Mouse (Mus musculus) liver, embryonic 11.5 days (tissue): ENCODE data around the gene Arhgef15. TPM values are rescaled to one million over a fixed set of nuclear protein-coding genes. Genes with fewer than 3 reads are reported as not detected.
A peak's percentile ranks its signal among the peaks of the same experiment; 100 is the strongest.

ENCODE experiments used
- ATAC-seq: fragments of 200-750 bp; cut with Nextera tagmentation; replicated peaks from 2 replicates; pipeline ENCODE4 v1.8.0; 2017; ENCODE audit warnings: moderate number of reproducible peaks, mild to moderate bottlenecking, moderate TSS enrichment, moderate library complexity; ENCODE audit not compliant: low FRiP score
- DNase-seq: peaks from one replicate; pipeline ENCODE4 v3.0.0-alpha.2; 2017; ENCODE audit warnings: low spot score
- H3K27ac ChIP-seq: fragments of 300-500 bp; sonication (generic); 2 replicates; pipeline ENCODE4 v1.5.1; 2014; ENCODE audit warnings: mild to moderate bottlenecking, low read depth, low read length, control low read depth
- H3K27me3 ChIP-seq: fragments of 300-500 bp; sonication (generic); replicated peaks from 2 replicates; pipeline ENCODE4 v1.6.1; 2014; ENCODE audit warnings: low read length, mixed read lengths; ENCODE audit not compliant: control insufficient read depth, insufficient read depth
- H3K36me3 ChIP-seq: fragments of 300-500 bp; sonication (generic); 2 replicates; pipeline ENCODE4 v1.6.1; 2014; ENCODE audit warnings: mild to moderate bottlenecking, low read length, moderate library complexity, mixed read lengths; ENCODE audit not compliant: control insufficient read depth, insufficient read depth
- H3K4me1 ChIP-seq: fragments of 300-500 bp; sonication (generic); replicated peaks from 2 replicates; pipeline ENCODE4 v1.6.1; 2014; ENCODE audit warnings: low read length, mixed read lengths; ENCODE audit not compliant: control insufficient read depth, insufficient read depth
- H3K4me2 ChIP-seq: fragments of 300-500 bp; sonication (generic); 2 replicates; pipeline ENCODE4 v1.6.1; 2014; ENCODE audit warnings: mild to moderate bottlenecking, control low read depth, moderate library complexity
- H3K4me3 ChIP-seq: fragments of 300-500 bp; sonication (generic); 2 replicates; pipeline ENCODE4 v1.5.1; 2014; ENCODE audit warnings: low read depth, low read length, control low read depth
- H3K9ac ChIP-seq: fragments of 300-500 bp; sonication (generic); 2 replicates; pipeline ENCODE4 v1.6.1; 2014; ENCODE audit warnings: low read depth, low read length, control low read depth
- H3K9me3 ChIP-seq: fragments of 300-500 bp; sonication (generic); 2 replicates; pipeline ENCODE4 v1.6.1; 2016; ENCODE audit warnings: low read length, inconsistent platforms, mixed read lengths; ENCODE audit not compliant: control insufficient read depth
- WGBS: fragments of 180-500 bp; shearing (Covaris S2); extraction: QIAGEN DNeasy Blood & Tissue Kit; methylation state at CpG from one replicate; pipeline ENCODE4 v1.1.7; 2014; 5-methylcytosine and 5-hydroxymethylcytosine counted together
- polyA plus RNA-seq: library from polyadenylated mRNA; unstranded; fragments of >200 nt; fragmentation: Nextera tagmentation; extraction: Ambion mirVana; gene quantifications from 2 replicates; pipeline ENCODE4 v1.2.1, GENCODE M21; 2014

The Arhgef15 gene
- polyA plus RNA-seq, 1 experiment from 2014 or later: 6.8 TPM

DNA sequence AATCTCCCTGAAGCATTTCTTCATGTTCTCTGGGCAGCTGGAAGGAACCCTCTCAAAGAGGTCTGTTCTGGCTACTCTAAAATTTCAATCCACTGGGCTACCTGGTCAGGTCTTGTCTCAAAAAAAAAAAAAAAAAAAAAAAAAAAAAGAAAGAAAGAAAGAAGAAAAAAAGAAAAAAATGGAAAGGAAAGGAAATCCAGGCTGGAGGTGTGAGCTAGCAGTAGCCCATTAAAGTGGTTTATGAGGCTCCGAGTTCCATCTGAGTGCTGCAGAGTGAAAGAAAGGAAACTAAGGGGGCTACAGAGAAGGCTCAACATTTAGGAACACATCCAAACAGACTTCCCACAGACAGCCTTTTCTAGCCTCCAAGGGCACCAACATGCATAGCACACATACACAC lies 691 bp upstream of the Arhgef15 start:
- Histone ChIP-seq H3K4me2 (no peak overlapping the region), H3K4me3 (no peak overlapping the region), H3K9ac (no peak overlapping the region), H3K27ac (no peak overlapping the region), H3K27me3 (peaks cover 46% of the 10 kb centered on the region), H3K9me3 (no peaks in the 10 kb centered on the region), H3K36me3 (no peaks in the 10 kb centered on the region), H3K4me1 (peaks cover 7% of the 10 kb centered on the region)
- WGBS: 90% methylated on average over 1 of the region's 1 CpGs
- DNase-seq (no peak), ATAC-seq (no peak)

DNA sequence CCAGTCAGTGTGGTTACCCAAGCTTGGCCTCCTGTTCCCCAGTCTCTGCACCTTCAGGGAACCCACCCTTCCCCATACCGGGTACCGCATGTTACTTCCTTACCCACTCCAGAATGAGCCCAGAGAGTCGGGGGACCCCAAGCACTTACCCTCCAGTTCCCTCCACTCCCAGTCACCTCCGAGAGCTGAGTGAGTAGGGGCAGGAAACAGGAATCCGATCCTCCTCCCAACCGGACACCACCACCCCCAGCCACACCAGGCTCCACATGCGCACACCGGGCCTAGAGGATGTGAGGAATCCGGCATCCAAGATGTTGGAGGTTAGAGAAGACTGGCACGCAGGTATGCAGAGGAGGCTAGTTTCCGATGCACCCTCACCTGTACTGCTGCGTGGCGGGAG lies 583 bp downstream of the Arhgef15 start:
- H3K4me1 ChIP-seq: peaks cover 7% of the 10 kb centered on the region
- H3K36me3 ChIP-seq: no peaks in the 10 kb centered on the region
- H3K9me3 ChIP-seq: no peaks in the 10 kb centered on the region
- DNase-seq (no peak), ATAC-seq (no peak)
- no peak overlapping the region; the same call in 1 of the 2 replicates for H3K27ac ChIP-seq
- H3K4me2 ChIP-seq: peak overlapping the region; percentile 16; the same call in 1 of the 2 replicates
- H3K27me3 ChIP-seq: peaks cover 50% of the 10 kb centered on the region
- H3K9ac ChIP-seq: peak overlapping the region; percentile 25; the same call in 1 of the 2 replicates
- 23% methylated on average over 13 of the region's 13 CpGs for WGBS
- H3K4me3 ChIP-seq: peak overlapping the region; percentile 11

DNA sequence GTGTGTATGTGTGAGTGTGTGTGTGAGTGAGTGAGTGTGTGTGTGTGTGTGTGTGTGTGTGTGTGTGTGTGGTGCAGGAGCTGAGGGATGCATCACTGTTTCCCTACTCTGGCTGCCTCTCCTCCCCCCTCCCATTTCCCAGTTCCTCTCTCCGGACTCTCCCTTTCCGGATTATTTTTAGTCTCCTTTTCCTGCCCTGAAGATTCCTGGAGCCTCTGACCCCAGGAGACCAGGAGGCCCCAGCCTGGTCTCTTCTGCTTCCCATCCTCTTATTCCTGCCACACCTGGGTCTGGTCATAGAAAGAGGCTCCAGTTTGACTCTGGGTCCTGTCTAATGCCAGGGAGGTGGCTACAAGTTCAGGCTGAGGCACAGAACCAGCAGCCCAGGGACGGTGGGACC lies 1.2 kb downstream of the Arhgef15 start:
- Histone ChIP-seq H3K9ac (no peak overlapping the region), H3K4me3 (no peak overlapping the region)

DNA sequence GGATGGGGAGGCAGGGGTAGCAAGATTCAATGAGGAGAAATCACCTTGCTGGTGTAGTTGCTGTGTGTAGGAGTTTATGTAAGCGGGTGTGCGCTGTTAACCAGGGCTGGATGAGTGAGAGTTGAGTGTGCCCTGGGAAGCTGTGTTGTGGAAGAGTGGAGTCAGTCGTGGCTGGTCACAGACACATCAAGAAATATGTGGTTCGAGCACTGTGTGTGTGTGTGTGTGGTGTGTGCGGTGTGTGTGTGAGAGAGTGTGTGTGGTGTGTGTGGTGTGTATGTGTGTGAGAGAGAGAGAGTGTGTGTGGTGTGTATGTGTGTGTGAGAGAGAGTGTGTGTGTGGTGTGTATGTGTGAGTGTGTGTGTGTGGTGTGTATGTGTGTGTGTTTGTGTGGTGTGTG lies 1.8 kb downstream of the Arhgef15 start:
- DNase-seq (no peak), ATAC-seq (no peak)
- Histone ChIP-seq H3K27ac (no peak overlapping the region), H3K27me3 (peaks cover 53% of the 10 kb centered on the region), H3K9ac (no peak overlapping the region), H3K4me3 (0 out of 2 replicates have a peak overlapping the region, but pooled peaks have one; percentile 6), H3K36me3 (no peaks in the 10 kb centered on the region), H3K4me2 (peak overlapping the region; percentile 62), H3K4me1 (peaks cover 7% of the 10 kb centered on the region), H3K9me3 (no peaks in the 10 kb centered on the region)
- WGBS: 70% methylated on average over 5 of the region's 5 CpGs

More for the DNA sequence above, 1.2 kb downstream of the Arhgef15 start:
- ATAC-seq (no peak), DNase-seq (no peak)
- no peaks in the 10 kb centered on the region for H3K9me3 ChIP-seq
- H3K4me1 ChIP-seq: peaks cover 7% of the 10 kb centered on the region
- peaks cover 53% of the 10 kb centered on the region for H3K27me3 ChIP-seq
- no peak overlapping the region for H3K4me2 ChIP-seq
- 38% methylated on average over 3 of the region's 3 CpGs for WGBS
- no peak overlapping the region for H3K27ac ChIP-seq
- no peaks in the 10 kb centered on the region for H3K36me3 ChIP-seq

DNA sequence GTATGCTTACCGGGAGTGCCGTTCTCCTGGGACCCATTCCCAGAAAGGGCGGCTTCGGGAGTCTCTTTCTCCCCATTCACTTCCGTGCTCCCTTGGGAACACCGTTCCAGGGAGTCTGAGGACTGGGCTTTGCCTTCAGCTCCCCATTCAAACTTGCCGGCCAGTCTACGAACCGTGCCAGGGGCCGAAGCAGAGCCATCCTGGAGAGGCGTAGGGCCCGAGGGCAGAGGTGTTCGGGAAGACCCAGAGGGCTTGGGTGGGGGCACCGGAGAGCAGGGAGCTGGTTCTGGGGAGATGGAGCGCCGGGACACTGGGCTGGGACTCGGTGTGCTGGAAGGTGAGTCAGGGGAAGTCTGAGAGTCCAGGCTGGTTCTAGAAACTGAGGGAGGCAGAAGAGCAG lies 2.9 kb downstream of the Arhgef15 start:
- WGBS: 5% methylated on average over 17 of the region's 17 CpGs
- H3K27ac ChIP-seq: no peak overlapping the region
- H3K9me3 ChIP-seq: no peaks in the 10 kb centered on the region
- DNase-seq: no peak
- H3K9ac ChIP-seq: 0 out of 2 replicates have a peak overlapping the region, but pooled peaks have one; percentile 26
- peaks cover 7% of the 10 kb centered on the region for H3K4me1 ChIP-seq
- H3K36me3 ChIP-seq: no peaks in the 10 kb centered on the region
- H3K4me3 ChIP-seq: peak overlapping the region; percentile 39
- no peak for ATAC-seq
- H3K4me2 ChIP-seq: peak overlapping the region; percentile 62
- peaks cover 53% of the 10 kb centered on the region for H3K27me3 ChIP-seq

DNA sequence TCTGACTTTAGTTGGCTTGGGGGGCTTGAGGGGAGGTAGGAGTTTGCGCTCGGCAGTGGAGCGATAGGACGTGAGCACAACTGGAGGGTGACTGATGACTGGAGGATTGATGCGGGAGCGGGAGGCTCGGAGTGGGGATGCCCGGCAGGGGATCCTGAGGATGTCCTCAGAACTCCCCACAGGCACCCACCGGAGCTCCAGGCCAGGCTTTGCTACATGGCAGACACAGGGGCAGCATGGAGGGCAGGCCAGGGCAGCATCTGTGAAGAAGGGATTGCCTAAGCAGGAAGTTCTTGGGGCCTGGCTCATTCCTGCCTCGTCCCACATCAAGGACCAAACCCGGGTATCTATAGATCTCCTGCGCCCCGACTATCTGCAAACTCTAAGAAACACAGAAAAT lies 3.4 kb downstream of the Arhgef15 start:
- 23% methylated on average over 13 of the region's 13 CpGs for WGBS
- Histone ChIP-seq H3K9me3 (no peaks in the 10 kb centered on the region), H3K4me2 (peak overlapping the region; percentile 62), H3K27ac (no peak overlapping the region), H3K4me3 (peak overlapping the region; percentile 39), H3K36me3 (no peaks in the 10 kb centered on the region), H3K27me3 (peaks cover 53% of the 10 kb centered on the region), H3K4me1 (peaks cover 7% of the 10 kb centered on the region), H3K9ac (no peak overlapping the region)
- no peak for DNase-seq
- no peak for ATAC-seq

DNA sequence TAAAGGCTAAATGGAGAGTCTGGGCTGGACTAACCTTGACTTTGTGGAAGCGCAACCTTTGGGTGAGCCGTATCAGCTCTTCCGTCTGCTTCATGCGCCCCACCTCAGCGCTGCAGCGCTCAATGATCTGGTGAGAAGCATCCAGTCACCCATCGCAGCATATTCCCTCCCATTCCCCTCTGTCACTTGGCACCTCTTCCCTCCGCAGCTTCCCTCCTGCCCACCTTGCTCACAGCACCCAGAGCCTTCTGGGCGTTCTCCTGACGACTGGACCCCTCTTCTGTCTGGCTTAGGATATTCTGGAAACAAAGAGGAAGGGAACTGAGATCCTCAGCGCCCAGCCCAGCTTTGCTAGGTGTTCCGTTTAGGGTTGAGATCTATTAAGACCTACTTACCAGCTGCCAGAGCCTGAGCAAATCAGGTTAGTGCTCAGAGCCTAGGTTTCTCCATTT lies 9.7 kb downstream of the Arhgef15 start:
- Histone ChIP-seq H3K4me2 (no peak overlapping the region), H3K36me3 (no peaks in the 10 kb centered on the region), H3K4me3 (no peak overlapping the region), H3K27ac (no peak overlapping the region), H3K27me3 (peaks cover 10% of the 10 kb centered on the region), H3K4me1 (no peaks in the 10 kb centered on the region), H3K9me3 (no peaks in the 10 kb centered on the region), H3K9ac (no peak overlapping the region)
- WGBS: 37% methylated on average over 12 of the region's 12 CpGs
- ATAC-seq (no peak), DNase-seq (no peak)

DNA sequence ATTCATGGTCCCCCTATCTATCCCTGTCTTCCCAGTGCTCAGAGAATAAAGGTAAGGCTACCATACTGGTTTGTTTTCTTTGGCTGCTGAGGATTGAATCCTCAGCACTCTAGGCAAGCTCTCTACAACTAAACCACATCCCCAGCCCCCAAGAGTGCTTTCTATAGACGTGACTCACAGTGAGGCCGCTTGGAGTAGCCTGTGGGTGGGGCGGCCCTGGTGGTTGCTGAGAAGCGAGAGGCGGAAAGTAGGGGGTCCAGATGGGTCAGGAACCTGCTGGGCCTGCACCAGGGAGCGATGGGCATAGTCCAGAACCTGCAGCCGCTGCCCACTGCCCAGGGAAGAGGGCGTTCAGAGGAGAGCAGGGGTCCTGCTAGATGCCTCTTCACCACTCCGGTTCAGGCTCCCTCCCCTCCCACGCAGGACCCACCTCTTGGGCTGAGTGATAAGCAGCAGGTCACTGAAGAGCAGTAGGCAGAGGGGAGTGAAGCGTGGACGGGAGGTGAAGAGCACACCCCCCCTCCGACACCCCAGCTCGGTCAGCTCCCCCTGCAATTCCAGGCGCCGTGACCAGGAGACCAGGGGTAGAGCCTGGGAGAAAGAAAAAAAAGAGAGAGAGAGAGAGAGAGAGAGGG lies 10.4 kb downstream of the Arhgef15 start:
- WGBS: 32% methylated on average over 16 of the region's 16 CpGs
- no peak overlapping the region; the same call in 1 of the 2 replicates for H3K4me3 ChIP-seq
- H3K27me3 ChIP-seq: peaks cover 7% of the 10 kb centered on the region
- no peak for ATAC-seq
- H3K9me3 ChIP-seq: no peaks in the 10 kb centered on the region
- H3K27ac ChIP-seq: no peak overlapping the region
- no peak for DNase-seq
- no peak overlapping the region for H3K9ac ChIP-seq
- H3K4me2 ChIP-seq: peak overlapping the region; percentile 29; the same call in 1 of the 2 replicates
- H3K36me3 ChIP-seq: no peaks in the 10 kb centered on the region
- H3K4me1 ChIP-seq: no peaks in the 10 kb centered on the region

DNA sequence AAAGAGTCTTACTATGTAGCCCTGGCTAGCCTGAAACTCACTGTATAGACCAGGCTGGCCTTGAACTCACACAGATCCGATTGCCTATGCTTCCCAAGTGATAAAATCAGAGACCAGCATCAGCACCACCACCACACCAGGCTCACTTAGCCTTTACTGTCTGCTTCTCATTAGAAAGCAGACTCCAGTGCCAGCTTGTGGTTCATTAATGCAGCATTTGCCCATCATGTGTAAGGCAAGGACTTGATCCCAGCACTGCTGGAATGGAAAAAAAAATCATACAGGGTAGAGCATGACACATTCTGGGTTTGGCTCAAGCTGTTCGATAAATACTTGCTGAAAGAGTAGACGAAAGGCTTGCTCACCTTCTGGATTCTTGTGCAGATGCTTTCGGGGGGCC lies 11.3 kb downstream of the Arhgef15 start:
- Histone ChIP-seq H3K4me2 (no peak overlapping the region), H3K36me3 (no peaks in the 10 kb centered on the region), H3K27ac (no peak overlapping the region), H3K9ac (no peak overlapping the region), H3K9me3 (no peaks in the 10 kb centered on the region), H3K4me1 (no peaks in the 10 kb centered on the region), H3K27me3 (peaks cover 2% of the 10 kb centered on the region; the same call in 1 of the 2 replicates), H3K4me3 (no peak overlapping the region)
- DNase-seq (no peak), ATAC-seq (no peak)
- 83% methylated on average over 4 of the region's 4 CpGs for WGBS
